Mouse (Mus musculus) testis, postnatal 14 days (tissue): ENCODE data around the gene Ush2a.

Source experiments
- DNase-seq: peaks from one replicate; pipeline ENCODE4 v3.0.0; 2021; ENCODE audit warnings: low spot score

The Ush2a gene

DNA sequence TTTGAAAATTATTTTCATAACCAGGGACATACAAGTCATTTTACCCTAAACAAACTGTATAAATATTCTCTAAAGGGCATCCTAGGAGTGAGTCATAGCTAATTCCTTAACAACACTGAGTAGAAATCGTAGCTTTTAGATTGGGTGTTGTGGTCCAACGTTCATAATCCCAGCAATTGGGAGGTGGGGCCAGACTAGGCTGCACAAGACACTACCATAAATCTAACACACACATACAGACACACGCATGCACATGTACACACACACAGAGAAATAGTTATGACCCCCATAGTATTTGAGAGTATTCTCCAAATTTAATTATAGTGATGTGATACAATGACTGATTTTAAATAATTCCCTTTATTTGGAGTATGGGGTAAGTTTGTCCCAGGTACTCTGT, 125.5 kb downstream of the Ush2a start:
- DNase-seq = no peak

- DNase-seq = no peak
Observed at GRCm38 (mm10) chr1:188387820-188388471, 126.1 kb downstream of the Ush2a start.

GRCm38 (mm10) chr1:188390080-188390479, 128.3 kb downstream of the Ush2a start:
- no peak for DNase-seq

- DNase-seq = no peak
Observed at GRCm38 (mm10) chr1:188407176-188407575, 145.4 kb downstream of the Ush2a start.

DNA sequence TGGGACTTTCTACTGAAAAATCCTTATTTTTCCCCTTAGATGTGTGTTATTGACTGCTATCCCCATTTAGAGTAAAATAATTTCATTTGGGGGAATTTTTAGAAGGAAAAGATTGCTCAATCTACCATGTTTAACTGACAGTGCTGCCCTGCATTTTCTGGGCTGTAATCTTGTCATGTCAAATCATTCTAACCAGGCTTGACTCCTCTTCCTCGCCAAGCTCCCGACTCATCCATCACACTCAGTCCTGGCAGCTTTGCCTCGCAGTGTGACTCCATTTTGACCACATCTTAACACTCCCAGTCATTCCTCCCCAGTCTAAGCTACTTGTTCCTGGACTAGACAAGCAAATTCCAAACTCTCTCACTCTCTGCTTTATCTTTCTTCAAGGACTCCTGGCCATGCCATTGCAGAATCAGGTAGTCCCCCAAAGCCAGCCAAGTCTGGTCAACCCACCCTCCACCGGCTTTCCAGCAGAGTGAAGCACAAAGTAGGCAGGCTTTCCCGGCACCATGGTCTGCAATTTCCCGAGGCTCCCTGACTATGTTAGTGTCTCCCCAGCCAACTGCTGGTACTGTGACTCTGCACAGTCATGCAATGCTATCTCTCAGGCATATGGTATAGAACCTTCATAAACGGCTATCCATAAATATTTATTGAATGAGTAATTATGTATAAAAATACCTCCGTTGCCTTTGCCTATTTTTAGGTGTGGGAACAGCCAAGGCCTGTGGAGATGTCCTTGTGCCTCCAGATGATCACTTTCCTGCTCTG, 146.0 kb downstream of the Ush2a start:
- no peak for DNase-seq

DNA sequence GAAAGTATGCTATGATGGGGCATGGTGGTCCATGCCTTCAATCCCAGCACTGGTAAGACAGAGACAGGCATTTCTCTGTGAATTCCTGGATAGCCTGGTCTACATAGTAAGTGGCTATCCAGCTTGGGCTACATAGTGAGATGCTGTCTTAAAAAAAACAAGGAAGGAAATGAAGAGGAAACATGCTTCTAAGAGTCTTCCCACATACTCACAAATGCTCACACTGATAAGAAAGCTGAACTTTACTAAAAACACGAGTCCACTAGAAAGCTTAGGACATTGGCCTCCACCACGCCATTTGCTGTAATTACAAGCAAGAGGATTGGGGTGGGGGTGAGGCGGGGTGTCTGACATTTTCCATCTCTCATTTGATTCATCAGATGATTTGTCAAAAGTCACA, 148.7 kb downstream of the Ush2a start:
- no peak for DNase-seq

GRCm38 (mm10) chr1:188420543-188420942, 158.7 kb downstream of the Ush2a start:
- no peak for DNase-seq

- DNase-seq = no peak
Observed at GRCm38 (mm10) chr1:188428172-188428571, 166.3 kb downstream of the Ush2a start.

DNA sequence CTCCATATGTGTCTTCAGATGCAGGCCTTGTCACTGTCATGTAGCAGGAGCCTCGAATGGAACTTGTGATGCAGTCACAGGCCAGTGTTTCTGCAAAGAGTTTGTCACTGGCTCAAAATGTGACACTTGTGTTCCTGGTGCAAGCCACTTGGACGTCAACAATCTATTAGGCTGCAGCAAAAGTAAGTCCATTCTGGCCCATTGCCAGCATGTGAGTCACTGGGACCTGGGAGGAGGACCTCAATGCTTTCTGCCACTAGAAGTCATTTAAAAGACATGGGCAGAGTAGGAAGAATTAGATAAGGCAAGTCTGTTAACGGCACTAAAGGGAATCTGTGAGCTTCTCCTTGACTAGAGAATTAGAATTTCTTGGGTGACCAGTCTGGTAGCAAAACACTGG, 168.9 kb downstream of the Ush2a start:
- DNase-seq = no peak

DNA sequence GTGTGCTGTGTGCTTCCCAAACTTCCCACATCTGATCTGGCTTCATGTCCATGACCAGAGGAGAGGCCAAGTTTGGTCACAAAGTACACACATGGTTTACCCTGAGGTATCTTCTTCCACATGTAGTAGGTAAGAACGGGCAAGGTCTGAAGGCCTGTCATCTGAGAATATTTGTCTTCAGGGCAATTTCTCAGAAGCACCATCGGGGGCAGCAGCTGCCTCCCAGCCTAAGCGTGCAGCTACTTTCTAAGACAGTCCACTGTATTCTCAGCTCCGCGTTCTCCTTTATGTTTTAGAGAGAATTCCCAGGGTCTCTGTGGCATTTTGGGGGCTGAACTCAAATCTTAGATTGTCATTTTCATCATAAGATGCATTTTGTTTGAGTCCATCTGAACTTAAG, 186.1 kb downstream of the Ush2a start:
- DNase-seq = no peak

GRCm38 (mm10) chr1:188456466-188457175, 194.8 kb downstream of the Ush2a start:
- no peak for DNase-seq

DNA sequence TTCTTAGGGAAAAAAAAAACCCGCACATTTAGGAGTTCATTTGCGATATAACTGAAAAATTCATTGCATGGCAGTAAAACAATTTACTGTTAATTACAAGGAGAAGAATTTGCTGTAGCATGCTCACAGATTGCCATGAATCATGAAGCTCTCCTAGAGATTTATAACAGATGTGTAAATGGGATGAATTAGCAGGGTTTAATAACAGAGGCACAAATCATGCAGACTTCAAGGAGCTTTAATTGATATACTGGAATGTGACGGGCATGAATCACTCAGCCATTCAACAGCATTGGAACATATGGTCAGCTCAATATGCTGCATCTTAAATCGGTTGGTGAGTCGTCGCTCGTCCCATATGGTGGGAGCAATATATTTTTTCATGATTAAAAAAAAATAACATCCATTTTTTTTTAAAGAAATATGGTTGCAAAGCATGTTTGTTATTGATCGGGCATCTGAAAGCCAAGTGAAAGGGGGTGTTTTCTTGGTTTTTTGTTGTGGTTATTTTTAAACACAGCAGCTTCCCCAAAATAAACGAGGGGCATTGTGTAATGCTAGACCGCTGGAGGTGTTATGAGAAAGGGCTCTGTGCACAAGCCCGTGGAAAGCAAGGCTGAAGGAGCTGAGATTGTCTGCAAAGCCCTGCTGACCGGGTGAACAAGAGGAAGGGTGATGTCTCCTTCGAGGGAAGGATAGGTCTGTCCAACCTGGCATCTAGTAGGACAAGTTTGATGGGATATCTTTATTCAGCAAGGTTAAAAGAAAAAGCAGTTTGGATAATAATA, 195.6 kb downstream of the Ush2a start:
- no peak for DNase-seq

DNA sequence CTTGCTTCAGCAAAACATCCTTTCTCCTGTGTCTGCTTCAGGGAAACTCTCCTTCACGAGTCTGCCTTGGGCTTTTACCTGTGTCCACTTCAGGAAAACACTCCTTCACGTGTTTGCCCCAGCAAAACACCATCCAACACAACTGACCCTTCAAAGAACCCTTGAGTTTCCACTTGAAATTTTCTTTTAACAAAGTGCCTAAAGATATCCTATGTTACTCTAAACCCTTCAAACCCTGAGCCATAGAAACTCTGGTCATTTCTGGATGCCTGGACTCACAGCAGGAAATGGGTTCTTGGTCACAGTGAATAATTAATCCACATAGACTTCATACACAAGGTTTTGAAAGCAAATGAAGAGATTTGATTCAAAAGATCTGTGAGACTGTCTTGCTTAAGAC, 199.4 kb downstream of the Ush2a start:
- no peak for DNase-seq

DNA sequence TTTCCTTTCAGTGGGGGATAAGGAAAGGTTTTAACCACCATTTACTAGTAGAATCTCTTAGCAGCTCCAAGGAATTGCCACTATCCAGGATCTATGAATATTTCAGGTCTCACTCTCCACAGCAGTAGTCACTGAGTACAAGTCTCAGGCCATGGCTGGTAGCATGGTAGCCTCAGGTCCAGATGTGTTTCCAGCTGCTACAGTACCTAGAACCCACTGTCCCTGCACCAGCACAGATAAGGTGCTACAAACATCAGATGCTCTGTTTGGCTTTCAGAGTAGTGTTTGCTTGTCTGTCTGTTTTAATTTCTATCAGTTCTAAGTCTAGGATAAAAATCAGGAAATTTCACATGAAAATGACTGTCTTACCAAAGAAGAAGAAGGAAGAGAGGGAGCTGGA, 202.8 kb downstream of the Ush2a start:
- DNase-seq = no peak

- no peak for DNase-seq
Observed at GRCm38 (mm10) chr1:188468371-188468783, 206.6 kb downstream of the Ush2a start.

DNA sequence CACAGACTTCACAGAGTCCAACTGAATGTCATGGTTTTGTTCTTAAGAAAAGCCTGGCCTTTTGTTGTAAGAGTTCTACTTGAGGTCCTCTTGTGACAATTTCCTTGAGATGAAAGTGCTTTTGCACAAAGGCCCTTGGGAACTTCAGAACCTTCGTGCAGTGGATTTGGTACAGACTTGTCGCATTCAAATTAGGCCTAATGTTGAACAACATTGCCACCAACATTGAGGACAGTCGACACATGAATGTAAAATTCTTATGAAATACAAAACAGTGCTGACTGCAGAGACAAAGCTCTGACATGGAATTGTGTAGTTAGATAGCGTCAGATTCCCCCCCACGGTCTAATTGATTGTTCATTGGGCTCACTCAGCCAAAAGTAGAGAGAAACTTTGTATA, 243.1 kb downstream of the Ush2a start:
- no peak for DNase-seq

DNA sequence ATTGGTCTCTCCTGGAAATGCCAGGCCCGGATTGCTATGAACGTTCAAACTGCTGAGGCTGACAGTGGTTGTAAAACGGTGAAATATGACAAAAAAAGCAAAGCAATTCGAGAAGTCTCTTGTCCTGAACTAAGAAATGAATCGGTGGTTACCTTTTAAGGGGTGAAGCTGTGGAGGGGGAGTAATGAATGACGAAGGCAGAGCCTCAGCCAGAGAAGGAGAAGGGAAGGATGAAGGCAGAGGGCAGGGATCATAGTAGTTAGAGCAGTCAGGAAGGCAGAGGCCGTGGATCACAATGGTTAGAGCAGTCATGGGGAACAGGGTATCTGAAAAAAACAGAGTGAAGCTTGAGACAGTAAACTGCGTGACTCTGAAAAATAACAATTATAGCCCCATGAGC, 257.0 kb downstream of the Ush2a start:
- no peak for DNase-seq

DNA sequence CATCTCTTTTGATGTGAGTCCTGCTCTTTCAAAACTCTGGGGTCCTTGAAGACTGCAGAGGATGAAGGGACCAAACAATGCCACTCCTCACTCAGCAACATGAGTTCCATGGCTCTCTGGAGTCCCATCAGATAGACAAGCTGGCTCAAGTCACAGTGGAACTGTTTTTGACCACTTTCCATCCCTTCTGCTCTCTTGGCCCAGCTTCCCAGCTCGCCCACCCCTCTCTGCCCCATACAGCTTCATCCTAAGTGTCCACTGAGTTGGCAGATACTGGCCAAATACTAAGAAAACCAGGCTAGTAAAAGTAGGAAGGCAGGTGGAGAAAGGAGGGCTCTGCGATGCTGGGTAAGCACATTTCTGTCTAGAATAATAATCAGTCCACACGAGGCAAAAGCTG, 265.6 kb downstream of the Ush2a start:
- no peak for DNase-seq

GRCm38 (mm10) chr1:188529606-188530131, 267.8 kb downstream of the Ush2a start:
- no peak for DNase-seq

GRCm38 (mm10) chr1:188537021-188537420, 275.2 kb downstream of the Ush2a start:
- DNase-seq = no peak

DNA sequence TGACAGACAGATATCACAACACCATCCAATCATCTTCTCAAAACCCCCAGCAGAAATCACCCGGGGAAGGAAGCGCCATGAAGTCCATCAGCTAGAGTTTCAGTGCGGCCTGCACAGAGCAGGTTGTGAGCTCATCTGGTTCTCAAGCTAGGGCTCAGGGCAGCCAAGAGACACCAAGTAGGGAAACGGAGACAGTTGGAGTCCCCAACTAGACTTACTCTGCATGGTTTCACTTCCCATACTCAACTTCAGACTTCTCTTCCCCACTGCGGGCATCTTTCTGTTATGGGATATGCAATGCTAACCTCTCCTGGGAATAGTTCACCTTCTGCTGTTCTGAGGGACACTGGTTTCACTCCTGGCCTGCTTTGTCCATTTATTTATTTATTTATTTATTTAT, 277.8 kb downstream of the Ush2a start:
- no peak for DNase-seq

DNA sequence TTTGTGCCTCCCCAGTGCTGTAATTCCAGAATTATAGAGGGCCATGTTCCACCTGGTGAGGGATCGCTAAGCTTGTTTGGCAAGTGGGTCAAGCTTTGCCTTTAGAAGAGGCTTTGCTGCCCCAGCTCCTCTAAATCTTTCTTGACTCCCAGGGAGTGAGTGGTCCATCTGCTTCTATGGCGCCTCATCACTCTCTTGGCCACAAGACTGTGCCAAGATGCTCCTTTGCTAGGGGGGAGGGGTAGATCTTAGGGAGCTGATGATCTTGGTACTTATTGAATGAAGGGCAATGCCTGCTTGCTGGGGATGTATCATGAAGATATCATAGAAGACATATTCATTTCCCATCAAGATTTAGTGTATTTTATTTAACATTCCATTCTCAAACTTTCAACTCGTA, 279.7 kb downstream of the Ush2a start:
- no peak for DNase-seq
